Mouse (Mus musculus): ENCODE data around the gene Chchd2. TPM values are rescaled to one million over a fixed set of nuclear protein-coding genes. Genes with fewer than 3 reads are reported as not detected.
A peak's percentile ranks its signal among the peaks of the same experiment; 100 is the strongest.

Chchd2 gene
- polyA plus RNA-seq, 1 experiment from 2014 or later, result 768 TPM

GRCm38 (mm10) chr5:129873942-129874341 lies 13.3 kb downstream of the Chchd2 start:
- WGBS, result 87% methylated on average over 12 of the region's 12 CpGs
- H3K27me3 ChIP-seq, result no peaks in the 10 kb centered on the region
- no peak for ATAC-seq (ENCODE audit: low FRiP score)
- no peak overlapping the region for H3K9ac ChIP-seq
- H3K4me3 ChIP-seq, result no peak overlapping the region
- H3K27ac ChIP-seq, result no peak overlapping the region
- H3K9me3 ChIP-seq (replicated peaks), result no peaks in the 10 kb centered on the region
- no peaks in the 10 kb centered on the region for H3K36me3 ChIP-seq
- no peak overlapping the region for H3K4me2 ChIP-seq (replicated peaks)
- no peaks in the 10 kb centered on the region for H3K4me1 ChIP-seq

GRCm38 (mm10) chr5:129871238-129871637 lies 16.0 kb downstream of the Chchd2 start:
- H3K4me2 ChIP-seq (replicated peaks), result no peak overlapping the region
- no peaks in the 10 kb centered on the region for H3K27me3 ChIP-seq
- no peak overlapping the region for H3K27ac ChIP-seq
- 97% methylated on average over 2 of the region's 2 CpGs for WGBS
- H3K4me3 ChIP-seq, result no peak overlapping the region
- no peaks in the 10 kb centered on the region for H3K4me1 ChIP-seq
- H3K9ac ChIP-seq, result no peak overlapping the region
- ATAC-seq (ENCODE audit: low FRiP score), result no peak
- no peaks in the 10 kb centered on the region for H3K36me3 ChIP-seq
- H3K9me3 ChIP-seq (replicated peaks), result no peaks in the 10 kb centered on the region

GRCm38 (mm10) chr5:129869238-129869995 lies 17.9 kb downstream of the Chchd2 start:
- H3K4me3 ChIP-seq, result no peak overlapping the region
- H3K9ac ChIP-seq, result no peak overlapping the region
- 89% methylated on average over 19 of the region's 19 CpGs for WGBS
- H3K9me3 ChIP-seq (replicated peaks), result no peaks in the 10 kb centered on the region
- no peaks in the 10 kb centered on the region; the same call in 1 of the 2 replicates for H3K4me1 ChIP-seq
- H3K4me2 ChIP-seq (replicated peaks), result no peak overlapping the region
- ATAC-seq (ENCODE audit: low FRiP score), result no peak
- no peaks in the 10 kb centered on the region for H3K36me3 ChIP-seq
- no peaks in the 10 kb centered on the region for H3K27me3 ChIP-seq
- H3K27ac ChIP-seq, result no peak overlapping the region

- H3K27ac ChIP-seq, result no peak overlapping the region
- H3K4me3 ChIP-seq, result no peak overlapping the region
- peaks cover 3% of the 10 kb centered on the region; the same call in 1 of the 2 replicates for H3K4me1 ChIP-seq
- no peak overlapping the region for H3K4me2 ChIP-seq (replicated peaks)
- WGBS, result 80% methylated on average over 12 of the region's 12 CpGs
- no peak for ATAC-seq (ENCODE audit: low FRiP score)
- no peaks in the 10 kb centered on the region for H3K9me3 ChIP-seq (replicated peaks)
- peaks cover 21% of the 10 kb centered on the region for H3K36me3 ChIP-seq
- H3K9ac ChIP-seq, result no peak overlapping the region
- no peaks in the 10 kb centered on the region for H3K27me3 ChIP-seq
These were observed 21.4 kb downstream of the Chchd2 start for GRCm38 (mm10) chr5:129865841-129866240.

- Histone ChIP-seq H3K36me3 (peaks cover 33% of the 10 kb centered on the region), H3K4me1 (peaks cover 3% of the 10 kb centered on the region; the same call in 1 of the 2 replicates), H3K4me2 (replicated peaks) (no peak overlapping the region), H3K9me3 (replicated peaks) (no peaks in the 10 kb centered on the region), H3K27ac (no peak overlapping the region), H3K9ac (no peak overlapping the region), H3K27me3 (no peaks in the 10 kb centered on the region), H3K4me3 (no peak overlapping the region)
- 11% methylated on average over 18 of the region's 18 CpGs for WGBS
- no peak for ATAC-seq (ENCODE audit: low FRiP score)
These were observed 22.8 kb downstream of the Chchd2 start for GRCm38 (mm10) chr5:129864467-129864866.

- Histone ChIP-seq H3K4me2 (replicated peaks) (no peak overlapping the region), H3K9me3 (replicated peaks) (no peaks in the 10 kb centered on the region), H3K4me3 (no peak overlapping the region), H3K4me1 (peaks cover 3% of the 10 kb centered on the region; the same call in 1 of the 2 replicates), H3K36me3 (peaks cover 45% of the 10 kb centered on the region), H3K27me3 (no peaks in the 10 kb centered on the region), H3K9ac (no peak overlapping the region), H3K27ac (no peak overlapping the region)
- WGBS, result 95% methylated on average over 6 of the region's 6 CpGs
- no peak for ATAC-seq (ENCODE audit: low FRiP score)
These were observed 24.9 kb downstream of the Chchd2 start for GRCm38 (mm10) chr5:129862325-129862724.

GRCm38 (mm10) chr5:129856414-129856813 lies 30.9 kb downstream of the Chchd2 start:
- no peak overlapping the region for H3K9ac ChIP-seq
- ATAC-seq (ENCODE audit: low FRiP score), result no peak
- no peaks in the 10 kb centered on the region for H3K4me1 ChIP-seq
- no peak overlapping the region for H3K4me2 ChIP-seq (replicated peaks)
- WGBS, result 84% methylated on average over 5 of the region's 5 CpGs
- H3K36me3 ChIP-seq, result peaks cover 63% of the 10 kb centered on the region
- no peak overlapping the region for H3K4me3 ChIP-seq
- no peaks in the 10 kb centered on the region for H3K9me3 ChIP-seq (replicated peaks)
- no peak overlapping the region for H3K27ac ChIP-seq
- H3K27me3 ChIP-seq, result no peaks in the 10 kb centered on the region

GRCm38 (mm10) chr5:129855163-129855562 lies 32.1 kb downstream of the Chchd2 start:
- 52% methylated on average over 5 of the region's 5 CpGs for WGBS
- Histone ChIP-seq H3K4me2 (replicated peaks) (no peak overlapping the region), H3K9ac (no peak overlapping the region), H3K9me3 (replicated peaks) (no peaks in the 10 kb centered on the region), H3K36me3 (peaks cover 51% of the 10 kb centered on the region), H3K4me3 (no peak overlapping the region), H3K4me1 (no peaks in the 10 kb centered on the region), H3K27me3 (no peaks in the 10 kb centered on the region), H3K27ac (no peak overlapping the region)
- no peak for ATAC-seq (ENCODE audit: low FRiP score)

- Histone ChIP-seq H3K27me3 (no peaks in the 10 kb centered on the region), H3K9me3 (replicated peaks) (no peaks in the 10 kb centered on the region), H3K36me3 (peaks cover 26% of the 10 kb centered on the region), H3K4me1 (peaks cover 7% of the 10 kb centered on the region), H3K9ac (peak overlapping the region; percentile 82), H3K4me2 (replicated peaks) (peak overlapping the region; percentile 60), H3K4me3 (peak overlapping the region; percentile 63), H3K27ac (no peak overlapping the region)
- WGBS, result 69% methylated on average over 8 of the region's 8 CpGs
- ATAC-seq (ENCODE audit: low FRiP score), result no peak
These were observed 39.8 kb downstream of the Chchd2 start for GRCm38 (mm10) chr5:129847558-129847820.

GRCm38 (mm10) chr5:129846752-129847557 lies 40.3 kb downstream of the Chchd2 start, which contains the start of gene Sumf2:
TSS of gene Sumf2 (plus strand) at chr5:129846986.
- Histone ChIP-seq H3K27me3 (no peaks in the 10 kb centered on the region), H3K9ac (peak within 1 kb of the TSS; percentile 82), H3K27ac (peak within 1 kb of the TSS; percentile 83), H3K36me3 (peaks cover 26% of the 10 kb centered on the region), H3K9me3 (replicated peaks) (no peaks in the 10 kb centered on the region), H3K4me3 (peak within 1 kb of the TSS; percentile 63), H3K4me1 (peaks cover 7% of the 10 kb centered on the region), H3K4me2 (replicated peaks) (peak within 1 kb of the TSS; percentile 60)
- peak; percentile 98 for ATAC-seq (ENCODE audit: low FRiP score)
- 14% methylated on average over 22 of the region's 22 CpGs for WGBS

GRCm38 (mm10) chr5:129844848-129845247 lies 42.4 kb downstream of the Chchd2 start:
- Histone ChIP-seq H3K4me3 (no peak overlapping the region), H3K9ac (no peak overlapping the region), H3K27me3 (no peaks in the 10 kb centered on the region), H3K4me2 (replicated peaks) (no peak overlapping the region), H3K9me3 (replicated peaks) (no peaks in the 10 kb centered on the region), H3K27ac (no peak overlapping the region), H3K4me1 (peaks cover 7% of the 10 kb centered on the region), H3K36me3 (peaks cover 26% of the 10 kb centered on the region)
- 95% methylated on average over 5 of the region's 5 CpGs for WGBS
- ATAC-seq (ENCODE audit: low FRiP score), result no peak

Measured in hindbrain, embryonic 12.5 days (tissue).